Mouse (Mus musculus) neural tube, embryonic 12.5 days (tissue): ENCODE measurements around the gene Acss1. TPM values are rescaled to one million over a fixed set of nuclear protein-coding genes. Genes with fewer than 3 reads are reported as not detected.

Source experiments
- ATAC-seq: fragments of 200-750 bp; cut with Nextera tagmentation; 2 replicates; pipeline ENCODE4 v1.8.0; 2017; ENCODE audit warnings: low read depth, mild to moderate bottlenecking, moderate TSS enrichment, moderate library complexity; ENCODE audit not compliant: low FRiP score
- H3K27ac ChIP-seq: fragments of 300-500 bp; sonication (generic); 2 replicates; pipeline ENCODE4 v1.5.1; 2016
- H3K27me3 ChIP-seq: fragments of 300-500 bp; sonication (generic); replicated peaks from 2 replicates; pipeline ENCODE4 v1.6.1; 2016; ENCODE audit warnings: mild to moderate bottlenecking
- H3K36me3 ChIP-seq: fragments of 300-500 bp; sonication (generic); 2 replicates; pipeline ENCODE4 v1.6.1; 2016; ENCODE audit warnings: mild to moderate bottlenecking
- H3K4me1 ChIP-seq: fragments of 300-500 bp; sonication (generic); 2 replicates; pipeline ENCODE4 v1.6.1; 2016
- H3K4me2 ChIP-seq: fragments of 300-500 bp; sonication (generic); replicated peaks from 2 replicates; pipeline ENCODE4 v1.6.1; 2016; ENCODE audit warnings: mild to moderate bottlenecking
- H3K4me3 ChIP-seq: fragments of 300-500 bp; sonication (generic); 2 replicates; pipeline ENCODE4 v1.5.1; 2016
- H3K9ac ChIP-seq: fragments of 300-500 bp; sonication (generic); 2 replicates; pipeline ENCODE4 v1.6.1; 2016; ENCODE audit warnings: mild to moderate bottlenecking
- H3K9me3 ChIP-seq: fragments of 300-500 bp; sonication (generic); 2 replicates; pipeline ENCODE4 v1.6.1; 2016; ENCODE audit warnings: mild to moderate bottlenecking
- WGBS: fragments of 180-500 bp; shearing (Covaris S2); methylation state at CpG from one replicate; pipeline ENCODE4 v1.1.7; 2016; 5-methylcytosine and 5-hydroxymethylcytosine counted together
- polyA plus RNA-seq: library from polyadenylated mRNA; unstranded; fragments of >200 nt; fragmentation: Nextera tagmentation; extraction: Ambion mirVana; gene quantifications from 2 replicates; pipeline ENCODE4 v1.2.1, GENCODE M21; 2016

The Acss1 gene
- polyA plus RNA-seq, 1 experiment from 2014 or later = 23.5 TPM

DNA sequence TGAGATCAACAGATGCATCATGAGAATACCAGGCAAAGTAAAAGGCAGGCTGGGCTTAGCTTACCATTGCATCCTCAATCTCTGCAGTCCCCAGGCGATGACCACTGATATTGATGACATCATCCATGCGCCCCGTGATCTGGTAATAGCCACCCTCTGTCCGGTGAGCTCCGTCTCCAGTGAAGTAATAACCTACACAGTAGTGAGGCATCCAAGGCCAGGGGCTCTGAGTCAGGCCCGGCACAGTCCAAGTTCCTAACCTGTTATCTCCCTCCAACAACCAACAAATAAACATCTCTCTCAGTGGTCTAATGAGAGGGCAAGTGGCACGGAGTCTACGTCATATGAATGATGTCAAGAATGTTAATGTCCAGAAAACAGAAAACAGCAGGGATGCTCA lies 43.4 kb downstream of the Acss1 start:
- ATAC-seq = no peak
- Histone ChIP-seq H3K9ac (no peak overlapping the region), H3K27ac (no peak overlapping the region), H3K4me1 (no peaks in the 10 kb centered on the region), H3K4me2 (no peak overlapping the region), H3K36me3 (peaks cover 58% of the 10 kb centered on the region), H3K9me3 (no peaks in the 10 kb centered on the region), H3K27me3 (no peaks in the 10 kb centered on the region), H3K4me3 (no peak overlapping the region)
- 93% methylated on average over 8 of the region's 8 CpGs for WGBS

GRCm38 (mm10) chr2:150623957-150624356 lies 44.3 kb downstream of the Acss1 start:
- Histone ChIP-seq H3K27me3 (no peaks in the 10 kb centered on the region), H3K9ac (no peak overlapping the region), H3K9me3 (no peaks in the 10 kb centered on the region), H3K36me3 (peaks cover 64% of the 10 kb centered on the region), H3K4me3 (no peak overlapping the region), H3K4me1 (no peaks in the 10 kb centered on the region), H3K27ac (no peak overlapping the region), H3K4me2 (no peak overlapping the region)
- ATAC-seq = no peak
- WGBS = 94% methylated on average over 3 of the region's 3 CpGs

DNA sequence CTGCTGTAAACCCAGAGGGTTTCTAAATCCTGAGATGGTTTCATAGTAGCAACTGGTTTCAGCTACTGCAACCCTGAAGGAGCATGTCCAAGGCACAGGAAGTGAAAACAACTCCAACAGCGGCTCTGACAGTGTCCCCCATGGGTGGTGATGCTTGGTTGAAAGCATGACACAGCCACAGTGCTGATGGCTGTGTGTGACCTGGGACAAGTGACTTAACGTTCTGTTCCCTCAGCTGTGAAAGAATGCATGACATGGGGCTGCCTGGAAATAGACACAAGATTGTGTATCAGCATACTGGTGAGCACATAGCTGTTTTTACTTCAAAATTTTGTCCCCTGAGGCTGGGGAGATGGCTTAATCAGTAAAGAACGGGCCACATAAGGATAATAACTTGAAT lies 46.6 kb downstream of the Acss1 start:
- H3K9me3 ChIP-seq = no peaks in the 10 kb centered on the region
- H3K4me1 ChIP-seq = no peaks in the 10 kb centered on the region
- peaks cover 61% of the 10 kb centered on the region for H3K36me3 ChIP-seq
- 79% methylated on average over 3 of the region's 3 CpGs for WGBS
- H3K27me3 ChIP-seq = no peaks in the 10 kb centered on the region
- ATAC-seq = no peak
- no peak overlapping the region for H3K4me2 ChIP-seq
- no peak overlapping the region for H3K9ac ChIP-seq
- no peak overlapping the region for H3K4me3 ChIP-seq
- H3K27ac ChIP-seq = no peak overlapping the region

DNA sequence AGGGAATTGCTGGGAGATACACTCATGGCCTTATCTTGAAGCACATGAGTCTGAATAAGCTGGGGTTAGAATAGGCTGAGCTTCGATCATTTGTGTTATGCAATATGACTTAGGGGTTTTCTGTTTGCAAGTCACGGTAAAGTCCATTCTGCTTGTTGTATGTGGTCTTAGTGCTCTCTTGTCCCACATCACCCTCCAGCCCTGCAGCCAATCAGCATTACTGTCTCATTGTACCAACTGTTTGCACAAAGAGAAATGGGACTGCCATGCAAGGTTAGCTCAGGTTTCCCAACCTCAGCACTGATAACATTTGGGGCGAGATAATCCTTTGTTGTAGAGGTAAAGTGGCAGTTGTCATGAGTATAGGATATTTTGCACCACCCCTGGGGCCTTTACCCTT lies 58.2 kb downstream of the Acss1 start:
- Histone ChIP-seq H3K4me3 (no peak overlapping the region), H3K9ac (no peak overlapping the region), H3K4me2 (no peak overlapping the region), H3K4me1 (peaks cover 9% of the 10 kb centered on the region), H3K9me3 (no peaks in the 10 kb centered on the region), H3K27me3 (no peaks in the 10 kb centered on the region), H3K36me3 (no peaks in the 10 kb centered on the region), H3K27ac (no peak overlapping the region)
- 81% methylated on average over 3 of the region's 3 CpGs for WGBS
- ATAC-seq = no peak

- Histone ChIP-seq H3K4me1 (peaks cover 9% of the 10 kb centered on the region), H3K4me2 (peak overlapping the region; percentile 86), H3K4me3 (peak overlapping the region; percentile 73), H3K27ac (no peak overlapping the region), H3K9me3 (no peaks in the 10 kb centered on the region), H3K9ac (no peak overlapping the region), H3K27me3 (no peaks in the 10 kb centered on the region), H3K36me3 (no peaks in the 10 kb centered on the region)
- peak; percentile 71 for ATAC-seq
- WGBS = 2% methylated on average over 10 of the region's 10 CpGs
These were observed 59.3 kb downstream of the Acss1 start for GRCm38 (mm10) chr2:150608872-150609560.

- no peaks in the 10 kb centered on the region for H3K9me3 ChIP-seq
- ATAC-seq = peak; percentile 99
- peak within 1 kb of the TSS; percentile 84 for H3K9ac ChIP-seq
- under 1% methylated on average over 42 of the region's 42 CpGs for WGBS
- H3K27me3 ChIP-seq = no peaks in the 10 kb centered on the region
- peak within 1 kb of the TSS; percentile 73 for H3K4me3 ChIP-seq
- H3K4me1 ChIP-seq = peaks cover 9% of the 10 kb centered on the region
- no peaks in the 10 kb centered on the region for H3K36me3 ChIP-seq
- no peak within 1 kb of the TSS for H3K27ac ChIP-seq
- H3K4me2 ChIP-seq = peak within 1 kb of the TSS; percentile 86
These were observed 60.1 kb downstream of the Acss1 start, which contains the start of gene Apmap for GRCm38 (mm10) chr2:150608087-150608799. Apmap (minus strand) TSS chr2:150608567.

DNA sequence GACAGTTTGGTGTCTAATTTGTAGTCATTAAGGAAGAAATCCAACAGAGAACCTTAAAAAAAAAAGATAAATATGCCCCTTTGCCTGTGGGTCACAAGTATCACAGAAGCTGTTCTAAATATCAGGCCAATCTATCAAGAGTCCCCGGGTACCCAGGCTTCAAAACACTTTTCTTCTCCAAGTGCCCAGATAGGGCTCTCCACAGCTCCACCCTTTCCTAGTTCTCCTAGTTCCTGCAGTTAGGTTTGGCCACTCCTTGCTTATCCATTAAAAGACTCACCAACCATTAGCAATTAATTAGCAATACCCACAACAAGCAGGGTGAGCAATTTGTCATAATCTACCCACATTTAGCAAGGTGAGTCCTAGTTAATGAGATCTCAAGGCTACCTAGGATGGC lies 61.2 kb downstream of the Acss1 start:
- Histone ChIP-seq H3K9me3 (no peaks in the 10 kb centered on the region), H3K9ac (no peak overlapping the region), H3K27me3 (no peaks in the 10 kb centered on the region), H3K4me1 (peaks cover 9% of the 10 kb centered on the region), H3K4me3 (no peak overlapping the region), H3K4me2 (peak overlapping the region; percentile 86), H3K36me3 (no peaks in the 10 kb centered on the region), H3K27ac (no peak overlapping the region)
- 88% methylated on average over 1 of the region's 1 CpGs for WGBS
- no peak for ATAC-seq

DNA sequence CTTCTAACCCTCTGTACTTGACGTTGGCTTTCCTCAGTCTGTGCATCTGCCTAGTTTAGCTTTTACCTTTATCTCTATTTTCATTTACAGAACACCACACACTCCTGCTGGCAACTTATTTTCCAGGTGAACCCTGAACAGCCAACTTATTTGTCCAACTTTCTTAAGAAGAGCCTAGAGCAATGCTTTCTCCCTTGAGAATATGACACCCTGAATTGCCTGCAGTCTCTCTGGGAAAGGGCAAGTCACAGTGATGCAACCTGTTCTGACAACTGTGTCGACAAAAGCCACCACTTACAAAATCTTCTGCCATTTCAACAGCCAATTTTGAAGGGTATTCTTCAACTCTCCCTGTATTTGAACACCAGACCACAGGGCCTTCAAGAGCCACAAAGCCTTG lies 63.5 kb downstream of the Acss1 start:
- ATAC-seq = no peak
- 83% methylated on average over 2 of the region's 2 CpGs for WGBS

DNA sequence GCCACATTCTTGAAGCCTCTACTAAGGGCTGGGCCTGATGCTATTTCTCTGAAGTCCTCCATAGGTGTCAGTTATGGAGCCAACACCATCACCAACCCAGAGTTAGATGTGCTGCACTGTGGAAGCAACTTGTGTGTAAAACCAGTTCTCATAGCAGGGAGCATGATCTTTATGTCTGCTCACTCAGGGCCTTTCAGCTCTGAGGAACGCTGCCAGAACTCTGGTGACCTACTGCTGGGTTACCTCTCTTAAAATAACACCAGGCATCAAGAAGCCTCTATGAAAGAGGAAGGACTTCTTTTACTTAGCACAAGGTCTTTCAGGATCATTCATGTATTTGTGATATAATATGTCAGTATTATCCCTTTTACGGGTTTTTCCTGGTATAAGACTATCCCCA lies 66.1 kb downstream of the Acss1 start:
- H3K36me3 ChIP-seq = 0 out of 2 replicates have a peak, but pooled peaks cover 3% of the 10 kb centered on the region
- peaks cover 3% of the 10 kb centered on the region for H3K4me1 ChIP-seq
- H3K4me2 ChIP-seq = no peak overlapping the region
- no peaks in the 10 kb centered on the region for H3K9me3 ChIP-seq
- H3K27me3 ChIP-seq = no peaks in the 10 kb centered on the region
- H3K27ac ChIP-seq = no peak overlapping the region
- H3K4me3 ChIP-seq = no peak overlapping the region
- H3K9ac ChIP-seq = no peak overlapping the region
- ATAC-seq = no peak
- WGBS = 93% methylated on average over 2 of the region's 2 CpGs

More for the DNA sequence above, 63.5 kb downstream of the Acss1 start:
- peaks cover 9% of the 10 kb centered on the region for H3K4me1 ChIP-seq
- no peaks in the 10 kb centered on the region for H3K27me3 ChIP-seq
- no peak overlapping the region for H3K4me3 ChIP-seq
- no peak overlapping the region for H3K4me2 ChIP-seq
- H3K9me3 ChIP-seq = no peaks in the 10 kb centered on the region
- H3K9ac ChIP-seq = no peak overlapping the region
- no peaks in the 10 kb centered on the region for H3K36me3 ChIP-seq
- H3K27ac ChIP-seq = no peak overlapping the region

- Histone ChIP-seq H3K9me3 (no peaks in the 10 kb centered on the region), H3K36me3 (peaks cover 3% of the 10 kb centered on the region; the same call in 1 of the 2 replicates), H3K4me3 (no peak overlapping the region), H3K27ac (no peak overlapping the region), H3K4me1 (no peaks in the 10 kb centered on the region), H3K27me3 (no peaks in the 10 kb centered on the region), H3K9ac (no peak overlapping the region), H3K4me2 (no peak overlapping the region)
- no peak for ATAC-seq
- WGBS = 88% methylated on average over 2 of the region's 2 CpGs
These were observed 68.0 kb downstream of the Acss1 start for GRCm38 (mm10) chr2:150600263-150600662.

DNA sequence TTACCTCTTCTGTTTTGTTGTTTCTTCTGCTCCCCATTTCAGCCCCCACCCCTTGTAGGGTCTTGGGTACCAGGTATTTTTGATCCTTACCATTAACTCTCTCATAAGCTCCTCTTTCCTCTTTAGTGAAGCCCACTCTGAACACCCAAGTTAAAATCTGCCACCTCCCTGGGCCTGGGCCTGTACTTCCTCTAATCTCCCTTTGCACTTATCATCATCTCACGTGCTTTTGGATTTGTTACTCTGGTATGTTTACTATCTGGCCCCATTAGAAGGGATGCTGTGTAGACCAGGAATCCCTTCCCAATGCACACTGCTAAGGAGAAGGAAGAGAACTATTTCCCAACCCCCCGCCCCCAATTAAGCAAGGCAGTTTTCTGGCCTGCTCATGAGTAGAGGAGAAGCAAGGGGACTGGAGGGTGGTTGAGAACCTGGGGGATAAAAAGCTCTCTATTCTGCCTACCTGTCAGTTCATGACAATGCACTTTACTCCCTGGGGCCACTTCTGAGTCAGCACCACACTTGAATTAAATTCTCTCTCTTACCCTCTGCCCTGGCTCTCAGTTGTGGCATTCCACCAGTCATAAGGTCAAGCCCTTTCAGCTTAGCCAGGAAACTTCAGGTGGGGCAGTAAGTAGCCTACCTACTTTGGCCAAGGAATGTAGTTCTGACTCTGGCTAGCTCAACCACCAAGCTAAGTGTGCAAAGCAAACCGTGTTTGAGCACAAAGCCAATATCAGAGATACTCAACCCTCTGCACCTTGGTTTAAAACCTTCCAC lies 72.7 kb downstream of the Acss1 start:
- Histone ChIP-seq H3K27me3 (no peaks in the 10 kb centered on the region), H3K4me3 (no peak overlapping the region), H3K36me3 (peaks cover 15% of the 10 kb centered on the region), H3K4me2 (no peak overlapping the region), H3K27ac (no peak overlapping the region), H3K4me1 (no peaks in the 10 kb centered on the region), H3K9ac (no peak overlapping the region), H3K9me3 (no peaks in the 10 kb centered on the region)
- 89% methylated on average over 3 of the region's 3 CpGs for WGBS
- no peak for ATAC-seq

GRCm38 (mm10) chr2:150589076-150589475 lies 79.2 kb downstream of the Acss1 start:
- 78% methylated on average over 11 of the region's 11 CpGs for WGBS
- no peak for ATAC-seq
- Histone ChIP-seq H3K9ac (no peak overlapping the region), H3K9me3 (no peaks in the 10 kb centered on the region), H3K4me2 (no peak overlapping the region), H3K4me3 (no peak overlapping the region), H3K36me3 (peaks cover 57% of the 10 kb centered on the region), H3K27ac (no peak overlapping the region), H3K27me3 (no peaks in the 10 kb centered on the region), H3K4me1 (no peaks in the 10 kb centered on the region)
